Mouse (Mus musculus) heart, embryonic 12.5 days (tissue): ENCODE measurements around the gene Tfdp1. TPM values are rescaled to one million over a fixed set of nuclear protein-coding genes. Genes with fewer than 3 reads are reported as not detected.

ENCODE experiments used
- ATAC-seq: fragments of 200-750 bp; cut with Nextera tagmentation; 2 replicates; pipeline ENCODE4 v1.8.0; 2017; ENCODE audit warnings: moderate TSS enrichment, moderate library complexity; ENCODE audit not compliant: insufficient number of reproducible peaks, low FRiP score
- H3K27ac ChIP-seq: fragments of 300-500 bp; sonication (generic); 2 replicates; pipeline ENCODE4 v1.5.1; 2016; ENCODE audit warnings: mild to moderate bottlenecking, moderate library complexity; ENCODE audit not compliant: poor library complexity, severe bottlenecking
- H3K27me3 ChIP-seq: fragments of 300-500 bp; sonication (generic); replicated peaks from 2 replicates; pipeline ENCODE4 v1.6.1; 2016; ENCODE audit warnings: mild to moderate bottlenecking, moderate library complexity
- H3K36me3 ChIP-seq: fragments of 300-500 bp; sonication (generic); 2 replicates; pipeline ENCODE4 v1.6.1; 2016; ENCODE audit warnings: mild to moderate bottlenecking, moderate library complexity
- H3K4me1 ChIP-seq: fragments of 300-500 bp; sonication (generic); replicated peaks from 2 replicates; pipeline ENCODE4 v1.6.1; 2016; ENCODE audit warnings: mild to moderate bottlenecking
- H3K4me2 ChIP-seq: fragments of 300-500 bp; sonication (generic); 2 replicates; pipeline ENCODE4 v1.6.1; 2016; ENCODE audit warnings: mild to moderate bottlenecking, moderate library complexity
- H3K4me3 ChIP-seq: fragments of 300-500 bp; sonication (generic); 2 replicates; pipeline ENCODE4 v1.5.1; 2016; ENCODE audit warnings: mild to moderate bottlenecking
- H3K9ac ChIP-seq: fragments of 300-500 bp; sonication (generic); 2 replicates; pipeline ENCODE4 v1.6.1; 2016; ENCODE audit warnings: mild to moderate bottlenecking, moderate library complexity
- H3K9me3 ChIP-seq: fragments of 300-500 bp; sonication (generic); replicated peaks from 2 replicates; pipeline ENCODE4 v1.6.1; 2016; ENCODE audit warnings: mild to moderate bottlenecking, moderate library complexity
- WGBS: fragments of 180-500 bp; shearing (Covaris S2); methylation state at CpG from one replicate; pipeline ENCODE4 v1.1.7; 2016; 5-methylcytosine and 5-hydroxymethylcytosine counted together
- polyA plus RNA-seq: library from polyadenylated mRNA; unstranded; fragments of >200 nt; fragmentation: Nextera tagmentation; extraction: Ambion mirVana; gene quantifications from 2 replicates; pipeline ENCODE4 v1.2.1, GENCODE M21; 2016

Gene Tfdp1
- polyA plus RNA-seq, 1 experiment from 2014 or later: 105 TPM

- no peak overlapping the region for H3K9ac ChIP-seq
- H3K36me3 ChIP-seq: peaks cover 97% of the 10 kb centered on the region
- 77% methylated on average over 8 of the region's 8 CpGs for WGBS
- H3K27ac ChIP-seq: peak overlapping the region; percentile 37
- no peak overlapping the region for H3K4me3 ChIP-seq
- peaks cover 57% of the 10 kb centered on the region for H3K4me1 ChIP-seq
- no peaks in the 10 kb centered on the region for H3K9me3 ChIP-seq
- H3K27me3 ChIP-seq: no peaks in the 10 kb centered on the region
- ATAC-seq: no peak
- no peak overlapping the region for H3K4me2 ChIP-seq
Measured at GRCm38 (mm10) chr8:13352601-13353000, 14.1 kb downstream of the Tfdp1 start.

DNA sequence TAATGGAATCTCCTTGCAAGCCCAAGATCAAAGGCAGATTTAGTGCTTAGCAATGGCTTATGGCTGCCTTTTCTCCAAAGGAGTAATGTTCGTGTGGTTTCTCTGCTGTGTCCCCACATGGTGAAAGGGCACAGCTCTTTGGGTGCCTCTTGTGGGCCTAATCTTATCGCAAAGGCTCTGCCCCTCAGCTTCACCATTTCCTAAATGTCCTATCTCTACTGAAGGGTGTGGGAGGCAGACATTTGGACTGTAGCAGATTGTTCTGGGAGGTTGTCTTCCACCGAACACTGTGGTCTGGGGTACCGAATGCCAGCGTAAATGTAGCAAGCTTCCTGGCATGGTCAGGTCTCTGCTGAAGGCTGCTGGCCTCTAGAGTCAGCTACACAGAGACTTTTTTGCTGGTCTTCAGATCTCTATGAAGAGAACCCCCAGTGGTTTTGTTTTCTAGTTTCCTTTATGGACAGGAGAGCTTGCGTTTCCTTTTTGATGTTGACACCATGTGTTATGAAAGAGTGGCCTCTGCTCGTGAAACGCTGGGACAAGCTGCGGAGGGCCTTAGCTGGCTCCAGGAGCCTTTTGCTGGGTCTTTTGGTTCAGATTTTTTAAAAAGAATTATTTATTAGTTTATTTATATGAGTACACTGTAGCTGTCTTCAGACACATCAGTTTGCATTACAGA is 14.7 kb downstream of the Tfdp1 start:
- peaks cover 97% of the 10 kb centered on the region for H3K36me3 ChIP-seq
- peak overlapping the region; percentile 29; the same call in 1 of the 2 replicates for H3K9ac ChIP-seq
- no peak overlapping the region for H3K4me3 ChIP-seq
- H3K27ac ChIP-seq: peak overlapping the region; percentile 37
- no peak for ATAC-seq
- WGBS: 65% methylated on average over 9 of the region's 9 CpGs
- no peak overlapping the region for H3K4me2 ChIP-seq
- peaks cover 57% of the 10 kb centered on the region for H3K4me1 ChIP-seq
- H3K27me3 ChIP-seq: no peaks in the 10 kb centered on the region
- H3K9me3 ChIP-seq: no peaks in the 10 kb centered on the region

- H3K9me3 ChIP-seq: no peaks in the 10 kb centered on the region
- H3K4me1 ChIP-seq: peaks cover 57% of the 10 kb centered on the region
- no peak overlapping the region for H3K9ac ChIP-seq
- no peak overlapping the region for H3K4me3 ChIP-seq
- 77% methylated on average over 4 of the region's 4 CpGs for WGBS
- H3K27ac ChIP-seq: no peak overlapping the region
- no peak for ATAC-seq
- H3K27me3 ChIP-seq: no peaks in the 10 kb centered on the region
- peaks cover 97% of the 10 kb centered on the region for H3K36me3 ChIP-seq
- H3K4me2 ChIP-seq: no peak overlapping the region
Measured at GRCm38 (mm10) chr8:13353883-13354282, 15.3 kb downstream of the Tfdp1 start.

DNA sequence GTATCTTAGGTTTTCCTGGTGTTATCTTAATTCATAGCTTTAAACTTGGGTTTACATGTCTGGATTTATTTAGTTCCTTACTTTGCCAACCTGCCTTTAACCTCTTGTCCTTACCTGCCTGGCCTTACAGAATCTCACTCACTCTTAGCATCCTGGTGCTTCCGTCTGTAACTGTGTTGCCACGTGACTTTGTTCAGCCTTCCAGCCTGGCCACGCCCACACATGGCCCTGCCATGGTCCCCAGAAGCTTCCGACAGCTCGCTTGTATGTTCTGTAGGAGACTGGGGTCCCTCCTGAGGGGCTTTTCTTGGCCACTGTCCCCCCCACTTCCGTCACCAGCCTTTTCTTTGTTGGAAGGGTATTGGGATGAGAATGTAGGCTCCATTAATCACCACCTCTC is 17.7 kb downstream of the Tfdp1 start:
- no peak for ATAC-seq
- Histone ChIP-seq H3K4me3 (no peak overlapping the region), H3K36me3 (peaks cover 97% of the 10 kb centered on the region), H3K9me3 (no peaks in the 10 kb centered on the region; the same call in 1 of the 2 replicates), H3K4me1 (peaks cover 34% of the 10 kb centered on the region), H3K9ac (no peak overlapping the region), H3K27me3 (no peaks in the 10 kb centered on the region), H3K4me2 (no peak overlapping the region), H3K27ac (no peak overlapping the region)
- WGBS: 82% methylated on average over 6 of the region's 6 CpGs

DNA sequence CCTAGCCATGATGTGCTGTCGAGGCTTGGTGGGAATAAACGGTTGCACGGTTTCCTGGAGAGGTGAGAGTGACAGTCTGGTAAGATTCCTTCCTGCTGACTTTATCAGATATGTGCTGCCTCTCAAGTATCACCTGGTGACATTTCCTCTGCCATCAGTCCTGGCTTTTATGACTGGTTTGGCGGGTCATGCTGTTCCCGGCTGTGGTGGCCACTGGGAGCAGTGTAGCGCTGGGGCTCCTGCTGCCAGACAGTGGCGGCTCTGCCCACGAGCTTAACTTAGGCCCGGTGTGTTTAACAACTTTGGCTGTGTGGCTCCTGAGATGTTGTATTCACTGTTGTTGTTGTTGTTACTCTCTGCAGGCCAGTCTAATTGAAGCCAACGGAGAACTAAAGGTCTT is 18.1 kb downstream of the Tfdp1 start:
- H3K36me3 ChIP-seq: peaks cover 97% of the 10 kb centered on the region
- WGBS: 71% methylated on average over 10 of the region's 10 CpGs
- ATAC-seq: no peak

GRCm38 (mm10) chr8:13360213-13360612 is 21.7 kb downstream of the Tfdp1 start:
- Histone ChIP-seq H3K4me3 (no peak overlapping the region), H3K36me3 (peaks cover 94% of the 10 kb centered on the region), H3K27ac (no peak overlapping the region), H3K4me1 (0 out of 2 replicates have a peak, but pooled peaks cover 2% of the 10 kb centered on the region), H3K9ac (no peak overlapping the region), H3K9me3 (no peaks in the 10 kb centered on the region; the same call in 1 of the 2 replicates), H3K27me3 (no peaks in the 10 kb centered on the region), H3K4me2 (no peak overlapping the region)
- ATAC-seq: no peak
- WGBS: 91% methylated on average over 7 of the region's 7 CpGs

More for the DNA sequence above, 18.1 kb downstream of the Tfdp1 start:
- peaks cover 30% of the 10 kb centered on the region for H3K4me1 ChIP-seq
- H3K4me3 ChIP-seq: no peak overlapping the region
- no peaks in the 10 kb centered on the region; the same call in 1 of the 2 replicates for H3K9me3 ChIP-seq
- H3K9ac ChIP-seq: no peak overlapping the region
- H3K27ac ChIP-seq: no peak overlapping the region
- no peak overlapping the region for H3K4me2 ChIP-seq
- H3K27me3 ChIP-seq: no peaks in the 10 kb centered on the region

- no peak overlapping the region for H3K4me2 ChIP-seq
- H3K4me3 ChIP-seq: no peak overlapping the region
- H3K9me3 ChIP-seq: no peaks in the 10 kb centered on the region; the same call in 1 of the 2 replicates
- ATAC-seq: no peak
- H3K4me1 ChIP-seq: no peaks in the 10 kb centered on the region
- 92% methylated on average over 6 of the region's 6 CpGs for WGBS
- no peaks in the 10 kb centered on the region for H3K27me3 ChIP-seq
- no peak overlapping the region for H3K27ac ChIP-seq
- peaks cover 92% of the 10 kb centered on the region for H3K36me3 ChIP-seq
- H3K9ac ChIP-seq: no peak overlapping the region
Measured at GRCm38 (mm10) chr8:13361865-13362264, 23.3 kb downstream of the Tfdp1 start.

GRCm38 (mm10) chr8:13373151-13373662 is 34.7 kb downstream of the Tfdp1 start:
- H3K27ac ChIP-seq: no peak overlapping the region
- no peaks in the 10 kb centered on the region for H3K9me3 ChIP-seq
- WGBS: 81% methylated on average over 8 of the region's 8 CpGs
- no peak overlapping the region for H3K4me2 ChIP-seq
- H3K4me1 ChIP-seq: no peaks in the 10 kb centered on the region
- no peak overlapping the region for H3K4me3 ChIP-seq
- H3K36me3 ChIP-seq: peaks cover 93% of the 10 kb centered on the region
- ATAC-seq: peak; percentile 72
- H3K9ac ChIP-seq: no peak overlapping the region
- H3K27me3 ChIP-seq: no peaks in the 10 kb centered on the region

- H3K4me2 ChIP-seq: no peak overlapping the region
- H3K27ac ChIP-seq: no peak overlapping the region
- no peak overlapping the region for H3K4me3 ChIP-seq
- peaks cover 32% of the 10 kb centered on the region for H3K36me3 ChIP-seq
- H3K9ac ChIP-seq: no peak overlapping the region
- no peak for ATAC-seq
- H3K4me1 ChIP-seq: peaks cover 4% of the 10 kb centered on the region
- no peaks in the 10 kb centered on the region for H3K27me3 ChIP-seq
- WGBS: 69% methylated on average over 7 of the region's 7 CpGs
- no peaks in the 10 kb centered on the region for H3K9me3 ChIP-seq
Measured at GRCm38 (mm10) chr8:13381630-13382029, 43.1 kb downstream of the Tfdp1 start.

- H3K4me1 ChIP-seq: peaks cover 4% of the 10 kb centered on the region
- no peak overlapping the region for H3K27ac ChIP-seq
- no peak overlapping the region for H3K4me2 ChIP-seq
- no peaks in the 10 kb centered on the region for H3K9me3 ChIP-seq
- H3K36me3 ChIP-seq: peaks cover 24% of the 10 kb centered on the region
- no peak for ATAC-seq
- WGBS: 86% methylated on average over 3 of the region's 3 CpGs
- no peak overlapping the region for H3K4me3 ChIP-seq
- H3K9ac ChIP-seq: no peak overlapping the region
- no peaks in the 10 kb centered on the region for H3K27me3 ChIP-seq
Measured at GRCm38 (mm10) chr8:13382536-13382935, 44.0 kb downstream of the Tfdp1 start.

- peaks cover 4% of the 10 kb centered on the region for H3K4me1 ChIP-seq
- 91% methylated on average over 4 of the region's 4 CpGs for WGBS
- H3K4me3 ChIP-seq: no peak overlapping the region
- no peak for ATAC-seq
- no peaks in the 10 kb centered on the region for H3K27me3 ChIP-seq
- H3K9ac ChIP-seq: no peak overlapping the region
- peaks cover 22% of the 10 kb centered on the region for H3K36me3 ChIP-seq
- no peak overlapping the region for H3K4me2 ChIP-seq
- H3K9me3 ChIP-seq: no peaks in the 10 kb centered on the region
- no peak overlapping the region for H3K27ac ChIP-seq
Measured at GRCm38 (mm10) chr8:13382999-13383398, 44.4 kb downstream of the Tfdp1 start.
